Mouse (Mus musculus): ENCODE measurements around the gene 3110009E18Rik. TPM values are rescaled to one million over a fixed set of nuclear protein-coding genes. Genes with fewer than 3 reads are reported as not detected.

Gene 3110009E18Rik
- total RNA-seq, 2 experiments from 2014 or later = 12.5 to 14.2 TPM

- DNase-seq (ENCODE audit: low spot score in 2 of 2) = no peak
These were observed 116.1 kb downstream of the 3110009E18Rik start for GRCm38 (mm10) chr1:120237068-120237467.

Other genes starting within 250 kb of the 3110009E18Rik start
- gene Tmem177, start 208.0 kb upstream of the 3110009E18Rik start, total RNA-seq (2021) = 10 to 100 TPM in 1 of 2 experiments, 1 to 10 TPM in 1; 9.7 to 10.1 TPM
- gene Cfap221, start 124.0 kb upstream of the 3110009E18Rik start, total RNA-seq (2021) = under 1 TPM; 0.56 to 0.62 TPM
- gene Sctr, start 114.3 kb upstream of the 3110009E18Rik start, total RNA-seq (2021) = 10 to 100 TPM; 15.5 to 19.7 TPM
- 10 to 100 TPM; 17.5 to 18.5 TPM for gene Tmem37, start 47.1 kb upstream of the 3110009E18Rik start, total RNA-seq (2021)
- gene Dbi, start 109 bp upstream of the 3110009E18Rik start, total RNA-seq (2021) = 100 to 1,000 TPM; 429 to 512 TPM
- gene Steap3, start 151.5 kb downstream of the 3110009E18Rik start, total RNA-seq (2021) = 10 to 100 TPM; 31.0 to 35.7 TPM
- under 1 TPM in 1 of 2 experiments, not detected in 1; 0.14 TPM for gene C1ql2, start 219.4 kb downstream of the 3110009E18Rik start, total RNA-seq (2021)